Mouse (Mus musculus) lung, adult 2 months (tissue): ENCODE results near the gene Golga7b.

Source experiments
- CTCF ChIP-seq: fragments of 200-500 bp; IDR thresholded peaks from 2 replicates; pipeline ENCODE4 v1.5.1; 2011; ENCODE audit warnings: mild to moderate bottlenecking, low read length, control low read depth; ENCODE audit not compliant: insufficient read depth
- POLR2A ChIP-seq: fragments of 200-500 bp; IDR thresholded peaks from 2 replicates; pipeline ENCODE4 v1.6.1; 2011; ENCODE audit warnings: low read depth, mild to moderate bottlenecking, control low read depth, low read length, borderline replicate concordance; ENCODE audit errors: extremely low read depth

GRCm38 (mm10) chr19:42304506-42304905 is 57.1 kb downstream of the Golga7b start:
- no peak for TF ChIP-seq CTCF
- TF ChIP-seq POLR2A = no peak
